Mouse (Mus musculus): ENCODE measurements around the gene Arf5. TPM values are rescaled to one million over a fixed set of nuclear protein-coding genes. Genes with fewer than 3 reads are reported as not detected.

Gene Arf5
- polyA plus RNA-seq, 1 experiment from 2014 or later: 346 TPM

GRCm38 (mm10) chr6:28474211-28474610, 50.9 kb downstream of the Arf5 start:
- H3K36me3 ChIP-seq: no peaks in the 10 kb centered on the region
- H3K9ac ChIP-seq: no peak overlapping the region
- no peaks in the 10 kb centered on the region for H3K4me1 ChIP-seq
- H3K27me3 ChIP-seq (replicated peaks): no peaks in the 10 kb centered on the region
- H3K4me3 ChIP-seq: no peak overlapping the region
- no peak overlapping the region for H3K4me2 ChIP-seq (replicated peaks)
- H3K27ac ChIP-seq: no peak overlapping the region
- WGBS: 89% methylated on average over 4 of the region's 4 CpGs
- no peaks in the 10 kb centered on the region for H3K9me3 ChIP-seq
- no peak for ATAC-seq (ENCODE audit: low FRiP score, low read depth)

- H3K27ac ChIP-seq: no peak within 1 kb of the TSS
- H3K27me3 ChIP-seq (replicated peaks): no peaks in the 10 kb centered on the region
- H3K4me1 ChIP-seq: no peaks in the 10 kb centered on the region
- no peak within 1 kb of the TSS for H3K9ac ChIP-seq
- no peak within 1 kb of the TSS for H3K4me3 ChIP-seq
- H3K4me2 ChIP-seq (replicated peaks): no peak within 1 kb of the TSS
- H3K36me3 ChIP-seq: no peaks in the 10 kb centered on the region
- no peak for ATAC-seq (ENCODE audit: low FRiP score, low read depth)
- WGBS: 85% methylated on average over 5 of the region's 5 CpGs
- H3K9me3 ChIP-seq: no peaks in the 10 kb centered on the region
These were observed 51.5 kb downstream of the Arf5 start, which contains the start of gene Snd1 for GRCm38 (mm10) chr6:28474839-28475238. Snd1 (plus strand) TSS chr6:28475139.

Other genes starting within 250 kb of the Arf5 start
- 22.0 and 27.1 TPM in 2 replicates for gene Zfp800, start 25.6 kb upstream of the Arf5 start, polyA plus RNA-seq (2016; fragmentation: Nextera tagmentation; extraction: Ambion mirVana)
- not detected in 2 replicates for gene Fscn3, start 4.2 kb downstream of the Arf5 start, polyA plus RNA-seq (2016; fragmentation: Nextera tagmentation; extraction: Ambion mirVana)
- 12.8 and 13.8 TPM in 2 replicates for gene Gcc1, start 4.8 kb downstream of the Arf5 start, polyA plus RNA-seq (2016; fragmentation: Nextera tagmentation; extraction: Ambion mirVana)
- not detected in 2 replicates for gene Pax4, start 25.8 kb downstream of the Arf5 start, polyA plus RNA-seq (2016; fragmentation: Nextera tagmentation; extraction: Ambion mirVana)
- 100 and 101 TPM in 2 replicates for gene Snd1, start 51.6 kb downstream of the Arf5 start, polyA plus RNA-seq (2016; fragmentation: Nextera tagmentation; extraction: Ambion mirVana)